Mouse (Mus musculus): ENCODE data around the gene Abcc9.

Gene Abcc9

GRCm38 (mm10) chr6:142612366-142612765, 89.7 kb downstream of the Abcc9 start:
- no peak for DNase-seq

DNA sequence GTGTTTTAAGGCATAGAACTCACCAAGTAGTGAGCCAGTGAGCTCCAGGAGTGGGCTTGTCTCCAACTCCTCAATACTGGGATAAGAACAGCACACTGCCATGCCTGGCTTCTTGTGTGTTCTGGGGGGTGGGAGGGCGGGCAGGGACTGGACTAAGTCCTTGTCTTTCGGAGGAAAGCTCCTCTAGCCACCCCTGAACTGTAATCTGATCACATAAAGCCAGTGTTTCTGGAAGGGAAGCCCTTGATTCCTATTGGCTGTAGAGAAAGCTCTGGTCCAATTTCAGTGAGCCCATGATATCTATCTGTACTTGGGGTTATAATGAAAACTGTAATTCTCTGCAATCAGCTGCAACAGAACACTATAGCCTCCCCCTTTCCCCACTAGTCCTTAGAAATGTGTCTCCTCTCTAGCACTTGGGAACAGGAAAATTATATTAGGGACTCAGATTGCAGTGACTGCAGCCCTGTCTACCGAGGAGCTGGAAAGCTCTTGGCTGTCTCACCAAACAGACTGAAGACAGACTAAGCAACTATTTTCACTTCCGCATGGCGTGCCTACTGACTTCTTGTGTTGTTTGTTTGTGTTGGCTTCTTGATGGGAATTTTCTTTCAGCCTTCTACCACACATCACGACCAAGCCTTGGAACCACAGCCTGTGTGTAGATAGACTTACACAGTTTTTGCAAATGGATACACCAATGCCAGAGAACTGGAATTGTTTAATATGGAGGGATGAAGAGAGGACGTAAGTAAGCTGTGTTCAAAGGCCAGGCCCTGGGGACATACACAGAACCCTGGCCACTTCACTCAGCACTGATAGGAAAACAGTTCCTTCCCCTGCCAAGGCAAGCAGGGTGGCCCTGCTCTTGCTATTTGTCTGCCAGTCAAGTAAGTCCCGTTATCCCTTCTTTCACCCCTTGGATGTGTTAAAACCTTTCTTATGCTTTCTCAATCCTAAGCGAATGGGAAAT, 92.4 kb downstream of the Abcc9 start:
- no peak for DNase-seq

- no peak for DNase-seq
Observed at GRCm38 (mm10) chr6:142607080-142607479, 95.0 kb downstream of the Abcc9 start.

DNA sequence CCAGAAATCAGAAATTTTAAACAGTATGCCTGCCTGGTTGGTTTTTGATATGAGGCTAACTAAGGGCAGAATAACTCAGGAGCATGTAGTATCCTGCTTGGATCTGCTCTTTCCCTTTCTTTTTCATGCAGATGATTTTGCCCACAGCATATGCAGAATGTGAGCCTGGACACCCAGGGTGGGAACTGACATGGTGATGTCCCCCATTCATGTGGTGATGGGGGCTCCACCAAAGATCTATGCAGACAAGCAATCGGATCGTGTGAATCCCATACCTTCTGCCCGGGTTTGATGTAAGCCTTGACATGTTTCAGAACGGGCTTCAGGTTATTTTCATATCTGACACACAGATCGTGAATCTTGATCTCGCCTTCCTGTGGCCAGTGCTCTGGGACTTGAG, 99.3 kb downstream of the Abcc9 start:
- DNase-seq = no peak

- no peak for DNase-seq
Observed at GRCm38 (mm10) chr6:142578831-142579230, 123.3 kb downstream of the Abcc9 start.

GRCm38 (mm10) chr6:142577801-142578200, 124.3 kb downstream of the Abcc9 start:
- no peak for DNase-seq

DNA sequence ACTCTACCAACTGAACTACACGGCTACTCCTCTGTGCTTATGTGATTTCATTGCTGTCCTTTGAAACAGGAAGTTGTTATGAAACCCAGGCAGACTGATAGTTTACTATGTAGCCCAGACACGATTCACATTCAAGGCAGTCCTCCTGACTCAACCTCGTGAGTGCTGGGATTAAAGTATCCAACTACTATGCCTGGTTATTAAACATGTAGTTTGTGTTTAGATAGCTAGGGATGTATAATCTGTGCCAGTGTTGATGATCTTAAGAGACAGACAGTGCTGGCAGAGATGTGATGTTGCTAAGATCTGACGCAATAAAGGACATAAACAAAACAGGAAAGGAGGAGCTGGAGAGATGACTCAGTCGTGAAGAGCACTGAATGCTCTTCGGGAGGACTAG, 129.2 kb downstream of the Abcc9 start:
- DNase-seq = no peak

DNA sequence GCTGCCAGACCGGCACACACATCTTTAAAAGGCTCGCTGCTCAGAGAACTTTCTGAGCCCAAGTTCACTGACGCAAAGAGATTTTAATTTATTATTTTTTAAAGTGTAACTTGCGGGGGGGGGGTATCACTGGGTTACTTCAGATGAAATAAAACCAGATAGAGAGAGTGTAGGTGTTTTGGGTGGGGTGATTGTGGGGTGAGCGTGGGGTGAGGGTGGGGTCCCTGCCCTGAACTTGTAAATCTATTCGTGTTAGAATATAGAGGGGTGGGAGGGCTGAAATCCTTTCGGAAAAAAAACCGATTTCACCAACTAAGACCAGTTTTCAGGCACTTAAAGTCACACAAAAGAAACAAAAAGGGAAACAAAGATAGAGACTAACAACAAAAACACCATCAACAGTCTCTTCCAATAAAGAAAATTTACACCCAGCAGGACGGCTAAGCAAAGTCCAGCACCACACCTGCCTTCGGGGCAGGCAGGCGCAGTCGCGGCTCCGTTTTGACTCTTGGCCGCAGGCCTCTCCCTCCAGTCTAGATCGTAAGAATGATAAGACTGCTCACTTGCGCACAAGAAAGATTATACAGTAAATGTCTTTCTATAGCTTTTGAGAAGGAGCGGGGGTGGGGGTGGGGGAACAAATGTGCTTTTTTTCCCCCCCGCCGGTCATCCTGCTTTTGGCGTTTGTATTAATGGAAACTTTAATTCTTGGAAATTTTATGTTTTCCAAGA, 130.3 kb downstream of the Abcc9 start:
- peak; percentile 11 for DNase-seq

DNA sequence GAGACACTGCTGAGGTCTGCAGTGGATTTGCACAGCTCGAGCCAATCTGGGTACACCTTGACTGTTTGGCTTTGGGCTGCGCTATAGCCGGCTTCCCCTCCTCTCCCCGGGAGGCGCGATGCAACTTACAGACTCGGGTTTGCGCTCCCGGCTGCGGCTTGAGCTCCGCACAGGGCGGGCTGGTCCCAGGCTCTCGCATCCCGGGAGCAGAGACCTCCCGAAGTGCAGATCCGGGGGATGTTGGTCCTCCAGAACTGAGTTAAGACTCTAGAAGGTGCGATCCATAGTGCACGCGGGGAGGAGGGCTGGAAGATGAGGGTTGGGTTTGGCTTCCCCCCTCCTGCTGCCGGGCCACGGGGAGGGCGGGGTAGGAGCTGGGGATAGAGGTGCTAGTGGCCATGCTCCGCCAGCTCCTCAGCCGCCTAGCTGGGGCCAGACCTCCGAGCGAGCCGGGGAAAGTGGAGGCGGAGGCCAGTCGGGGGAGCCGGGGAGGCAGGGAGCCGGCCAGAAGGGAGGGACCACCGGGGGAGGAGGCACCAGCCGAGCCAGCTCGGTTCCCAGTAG, 131.0 kb downstream of the Abcc9 start, which contains the start of gene Kcnj8:
Gene Kcnj8 (minus strand): TSS at position 560 of the 564 bp plus-strand sequence.
- peak; percentile 56 for DNase-seq

GRCm38 (mm10) chr6:142570046-142570770, 131.9 kb downstream of the Abcc9 start:
- DNase-seq = no peak

- DNase-seq = no peak
Observed at GRCm38 (mm10) chr6:142568713-142569357, 133.3 kb downstream of the Abcc9 start.

DNA sequence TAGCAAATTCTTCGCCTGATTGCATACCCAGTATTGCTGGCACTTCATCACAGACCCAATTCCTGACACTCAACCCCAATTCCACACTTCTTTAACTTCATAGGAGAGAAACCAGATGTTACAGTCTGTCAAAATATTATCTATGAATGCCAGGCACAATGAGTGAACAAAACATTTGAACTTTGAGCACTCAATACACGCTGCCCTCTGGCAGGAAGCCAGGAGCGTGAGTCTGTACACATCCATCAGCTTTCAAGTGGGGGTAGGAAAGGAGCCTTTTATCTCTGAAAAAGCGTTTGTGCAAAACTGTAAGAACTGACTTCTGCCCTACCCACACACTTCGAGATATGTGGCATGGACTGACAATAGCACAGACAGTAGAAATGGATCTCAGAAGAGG, 134.7 kb downstream of the Abcc9 start:
- peak; percentile 58 for DNase-seq

- DNase-seq = no peak
Observed at GRCm38 (mm10) chr6:142564746-142565145, 137.4 kb downstream of the Abcc9 start.

DNA sequence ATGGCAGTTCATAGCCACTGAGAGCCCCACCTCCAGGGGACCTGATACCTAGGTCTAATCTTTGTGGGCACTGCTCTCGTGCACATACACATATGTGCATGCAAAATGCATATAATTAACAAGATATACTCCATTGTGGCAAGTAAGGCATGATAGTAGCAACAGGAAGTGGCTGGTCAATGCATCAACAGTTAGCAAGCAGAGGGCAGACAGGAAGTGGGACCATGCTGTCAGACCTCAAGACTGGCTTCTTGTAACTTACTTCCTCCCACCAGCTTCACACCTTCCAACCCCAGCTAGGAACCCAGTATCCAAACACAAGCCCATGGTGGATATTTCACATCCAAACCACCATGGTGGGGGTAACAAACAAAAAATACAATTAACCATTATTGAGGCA, 141.0 kb downstream of the Abcc9 start:
- DNase-seq = no peak

DNA sequence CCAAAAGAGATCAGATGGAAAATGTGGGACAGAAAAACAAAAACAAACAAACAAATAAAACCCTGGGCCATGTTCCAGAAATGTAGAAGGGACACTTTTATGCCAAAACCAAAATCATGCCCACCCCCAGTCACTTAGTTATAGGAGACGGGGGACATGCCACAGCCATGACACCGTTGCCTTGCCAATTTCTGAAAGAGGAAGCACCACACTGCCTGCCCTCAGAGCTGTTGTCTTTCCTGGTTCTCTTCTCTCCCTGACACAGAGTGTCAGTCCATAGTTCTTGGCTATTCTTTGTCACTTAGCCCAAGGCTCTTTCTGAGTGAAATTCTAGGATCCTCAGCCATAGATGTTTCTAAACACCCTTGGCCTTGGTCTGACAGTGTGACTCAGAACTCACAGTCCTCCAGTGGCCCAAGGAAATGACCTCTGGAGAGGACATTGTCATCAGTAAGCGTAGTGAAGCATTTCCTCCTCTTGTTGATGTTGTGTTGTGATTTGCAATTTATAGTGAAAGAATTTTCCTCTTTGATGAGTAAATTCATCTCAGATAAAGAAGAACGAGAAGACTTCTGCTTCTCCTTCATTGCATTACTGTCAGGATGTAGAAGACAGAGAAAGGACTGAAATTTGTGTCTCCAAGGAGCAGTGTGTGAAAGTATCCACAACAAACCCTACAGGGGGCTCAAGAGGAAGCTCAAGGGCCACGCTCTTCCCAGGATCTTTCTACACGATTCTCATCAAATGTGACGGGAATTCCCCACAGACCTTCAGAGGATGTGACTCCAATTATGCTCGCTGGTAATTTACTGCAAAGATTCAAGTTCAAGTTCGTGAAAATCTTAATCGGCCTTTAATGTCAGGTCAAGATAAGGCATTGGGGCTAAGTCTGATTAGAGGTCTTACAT, 143.1 kb downstream of the Abcc9 start:
- no peak for DNase-seq

DNA sequence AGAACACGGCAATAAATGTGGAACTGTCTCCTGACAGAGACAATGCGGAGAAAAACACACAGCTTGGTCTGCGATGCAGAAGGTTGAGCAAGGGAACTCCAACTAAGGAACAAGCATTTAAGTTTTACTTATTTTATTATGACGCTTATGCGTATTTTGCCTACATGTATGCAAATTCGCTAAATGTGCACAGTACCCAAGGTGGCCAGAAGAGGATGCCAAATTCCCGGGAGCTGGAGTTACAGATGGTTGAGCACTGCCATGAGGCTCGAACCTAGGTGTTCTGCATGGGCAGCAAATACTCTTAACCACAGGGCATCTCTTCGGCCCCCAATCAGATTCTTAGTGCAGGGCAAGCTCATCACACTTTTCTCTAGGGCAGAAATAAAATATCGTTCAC, 144.0 kb downstream of the Abcc9 start:
- DNase-seq = no peak

DNA sequence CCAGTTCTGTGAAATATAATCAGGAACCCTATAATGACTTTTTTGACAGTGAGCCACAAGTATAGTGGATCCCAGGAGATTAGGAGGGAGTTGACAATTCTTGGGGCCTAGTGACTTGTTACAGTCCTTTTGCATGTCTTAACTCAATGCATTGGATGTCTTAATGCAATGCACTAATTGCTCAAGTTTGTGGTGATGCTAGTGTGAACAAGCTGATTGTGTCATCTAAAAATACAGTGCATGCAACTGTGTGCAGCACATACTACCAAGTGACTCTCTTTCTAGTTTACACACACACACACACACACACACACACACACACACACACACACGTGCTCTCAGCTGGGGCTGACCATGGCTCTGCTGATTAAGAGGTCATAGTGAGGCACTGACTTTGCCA, 146.1 kb downstream of the Abcc9 start:
- no peak for DNase-seq

- no peak for DNase-seq
Observed at GRCm38 (mm10) chr6:142551482-142551881, 150.6 kb downstream of the Abcc9 start.

DNA sequence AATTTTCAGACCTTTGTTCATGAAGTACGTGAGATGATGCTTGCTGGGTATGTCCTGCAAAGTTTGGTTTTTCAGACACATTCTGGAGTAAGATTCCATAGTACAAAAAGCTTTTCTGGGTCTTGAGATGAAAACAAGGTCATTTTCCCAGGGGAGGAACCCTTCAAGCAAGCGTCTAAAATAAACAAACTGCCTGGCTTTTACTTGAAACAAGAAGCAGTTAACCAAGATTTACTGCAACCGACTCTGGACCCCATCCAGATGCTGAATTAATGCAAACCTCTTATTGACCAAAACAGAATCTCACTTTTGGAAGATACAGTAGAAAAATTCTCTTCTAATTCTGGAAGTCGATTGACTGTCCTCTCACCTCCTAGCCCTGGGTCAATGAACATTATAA, 151.2 kb downstream of the Abcc9 start:
- DNase-seq = no peak

GRCm38 (mm10) chr6:142548377-142548776, 153.7 kb downstream of the Abcc9 start:
- no peak for DNase-seq

DNA sequence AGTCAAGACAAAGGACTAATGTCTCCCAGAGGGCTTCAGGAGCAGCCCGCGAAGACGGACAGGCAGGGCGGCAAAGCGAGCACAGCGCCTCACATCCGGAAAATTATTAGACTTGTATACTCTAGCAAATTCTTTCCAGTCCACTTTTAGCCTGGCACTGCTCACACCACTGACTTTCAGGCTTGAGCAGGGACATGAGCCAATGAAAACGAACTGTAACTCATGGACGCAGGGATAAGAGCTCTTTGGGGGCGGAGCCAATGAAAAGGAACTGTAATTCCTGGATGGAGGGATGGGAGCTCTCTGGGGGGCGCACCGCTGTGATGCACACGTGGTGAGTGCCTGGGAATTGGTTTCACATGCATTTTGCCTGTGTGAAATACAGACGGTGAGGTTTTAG, 157.0 kb downstream of the Abcc9 start:
- no peak for DNase-seq

All from liver (tissue).